Mouse (Mus musculus) lung, embryonic 15.5 days (tissue): Measurements from ENCODE around the gene Rsad2. TPM values are rescaled to one million over a fixed set of nuclear protein-coding genes. Genes with fewer than 3 reads are reported as not detected.
A peak's percentile ranks its signal among the peaks of the same experiment; 100 is the strongest.

Experiments used
- ATAC-seq: fragments of 200-750 bp; cut with Nextera tagmentation; 2 replicates; pipeline ENCODE4 v1.8.0; 2017; ENCODE audit warnings: moderate number of reproducible peaks, borderline replicate concordance; ENCODE audit not compliant: low FRiP score, low TSS enrichment; ENCODE audit errors: extremely low read depth
- H3K27ac ChIP-seq: fragments of 300-500 bp; sonication (generic); 2 replicates; pipeline ENCODE4 v1.5.1; 2015; ENCODE audit warnings: moderate library complexity, mild to moderate bottlenecking, inconsistent platforms
- H3K27me3 ChIP-seq: fragments of 300-500 bp; sonication (generic); 2 replicates; pipeline ENCODE4 v1.6.1; 2015; ENCODE audit warnings: inconsistent platforms
- H3K36me3 ChIP-seq: fragments of 300-500 bp; sonication (generic); 2 replicates; pipeline ENCODE4 v1.6.1; 2015; ENCODE audit warnings: inconsistent platforms
- H3K4me1 ChIP-seq: fragments of 300-500 bp; sonication (generic); 2 replicates; pipeline ENCODE4 v1.6.1; 2015; ENCODE audit warnings: inconsistent platforms
- H3K4me2 ChIP-seq: fragments of 300-500 bp; sonication (generic); 2 replicates; pipeline ENCODE4 v1.6.1; 2015; ENCODE audit warnings: inconsistent platforms, mild to moderate bottlenecking, moderate library complexity
- H3K4me3 ChIP-seq: fragments of 300-500 bp; sonication (generic); 2 replicates; pipeline ENCODE4 v1.5.1; 2015; ENCODE audit warnings: mild to moderate bottlenecking, inconsistent platforms
- H3K9ac ChIP-seq: fragments of 300-500 bp; sonication (generic); 2 replicates; pipeline ENCODE4 v1.6.1; 2015; ENCODE audit warnings: inconsistent platforms
- H3K9me3 ChIP-seq: fragments of 300-500 bp; sonication (generic); 2 replicates; pipeline ENCODE4 v1.6.1; 2016; ENCODE audit warnings: inconsistent platforms
- WGBS: fragments of 180-500 bp; shearing (Covaris S2); methylation state at CpG from one replicate; pipeline ENCODE4 v1.1.7; 2015; 5-methylcytosine and 5-hydroxymethylcytosine counted together
- polyA plus RNA-seq: library from polyadenylated mRNA; unstranded; fragments of >200 nt; fragmentation: Nextera tagmentation; extraction: Ambion mirVana; gene quantifications from 2 replicates; pipeline ENCODE4 v1.2.1, GENCODE M21; 2015

The Rsad2 gene
- polyA plus RNA-seq, 1 experiment from 2014 or later: 0.96 TPM

DNA sequence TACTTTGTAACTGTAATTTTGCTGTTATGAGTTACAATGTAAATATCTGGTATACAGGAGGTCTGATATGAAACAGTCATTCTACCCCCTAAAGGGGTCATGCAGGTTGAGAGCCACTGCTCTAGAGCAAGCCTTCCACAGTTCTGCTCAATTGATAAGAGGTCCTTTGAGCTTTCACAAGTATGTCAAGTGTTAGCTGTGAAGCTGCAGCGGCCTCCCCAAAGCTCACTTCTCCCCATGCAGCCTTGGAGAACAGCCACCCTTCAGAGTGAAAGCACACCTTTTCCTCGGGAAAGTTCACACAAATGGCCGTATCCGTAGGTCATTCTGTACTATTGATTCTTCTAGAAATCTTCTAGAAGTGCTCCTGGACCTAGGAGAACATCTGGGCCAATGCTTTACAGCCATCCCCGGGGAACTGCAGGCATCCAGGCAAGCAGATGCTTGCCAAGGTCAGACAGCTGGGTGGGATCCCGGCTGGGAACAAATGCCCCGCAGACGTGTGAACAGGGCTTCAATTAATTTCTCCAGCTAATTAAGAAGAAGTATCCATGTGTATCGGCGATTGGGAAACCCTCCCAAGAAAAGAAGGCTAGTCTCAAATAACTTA is 44.3 kb downstream of the Rsad2 start:
- Histone ChIP-seq H3K9me3 (no peaks in the 10 kb centered on the region), H3K9ac (peak overlapping the region; percentile 17; the same call in 1 of the 2 replicates), H3K4me2 (peak overlapping the region; percentile 73), H3K4me1 (peaks cover 72% of the 10 kb centered on the region), H3K27me3 (no peaks in the 10 kb centered on the region), H3K4me3 (peak overlapping the region; percentile 83; the same call in 1 of the 2 replicates), H3K36me3 (no peaks in the 10 kb centered on the region), H3K27ac (peak overlapping the region; percentile 45)
- 43% methylated on average over 10 of the region's 10 CpGs for WGBS
- ATAC-seq: no peak

DNA sequence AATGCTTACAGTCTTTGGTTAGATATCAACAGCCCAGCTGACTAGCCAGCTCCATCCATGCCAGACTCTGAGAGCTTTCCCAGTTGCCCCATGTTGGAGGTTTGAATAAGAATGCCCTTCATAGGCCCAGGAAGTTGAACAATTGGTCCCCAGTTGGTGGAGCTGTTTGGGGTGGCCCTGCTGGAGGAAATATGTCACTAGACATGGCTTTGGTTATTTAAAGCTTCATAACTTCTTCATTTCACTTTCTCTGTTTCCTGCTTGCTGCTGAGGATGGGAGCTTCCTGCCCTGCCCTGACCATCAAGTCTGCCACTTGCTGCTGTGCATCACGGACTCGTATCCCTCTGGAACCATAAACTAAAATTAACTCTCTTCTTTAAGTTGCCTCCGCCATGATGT is 45.8 kb downstream of the Rsad2 start:
- no peaks in the 10 kb centered on the region for H3K27me3 ChIP-seq
- H3K4me3 ChIP-seq: no peak overlapping the region
- H3K36me3 ChIP-seq: no peaks in the 10 kb centered on the region
- 87% methylated on average over 3 of the region's 3 CpGs for WGBS
- no peak overlapping the region for H3K9ac ChIP-seq
- H3K4me1 ChIP-seq: peaks cover 83% of the 10 kb centered on the region
- no peak for ATAC-seq
- no peak overlapping the region for H3K4me2 ChIP-seq
- H3K27ac ChIP-seq: no peak overlapping the region
- H3K9me3 ChIP-seq: no peaks in the 10 kb centered on the region

DNA sequence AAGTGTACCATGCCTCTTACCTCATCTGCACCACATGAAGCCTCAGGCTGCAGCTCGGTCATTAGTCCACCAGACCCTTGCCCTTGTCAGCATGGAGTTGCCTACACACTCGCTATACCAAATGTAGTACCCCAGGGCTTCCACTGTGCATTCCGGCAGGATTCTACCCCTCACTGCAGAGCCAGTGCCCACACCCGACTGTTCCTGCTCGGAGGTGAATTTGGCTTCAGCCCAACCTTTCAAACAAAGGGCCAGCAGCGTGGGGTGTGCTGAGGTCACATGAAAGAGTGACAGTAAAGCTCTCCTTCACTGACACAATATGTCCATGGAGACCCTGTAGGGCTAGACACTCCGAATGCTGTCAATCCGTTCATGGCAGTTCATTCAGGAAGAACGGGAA is 47.5 kb downstream of the Rsad2 start:
- no peak overlapping the region for H3K27ac ChIP-seq
- peaks cover 93% of the 10 kb centered on the region for H3K4me1 ChIP-seq
- no peak overlapping the region for H3K4me3 ChIP-seq
- no peak overlapping the region for H3K9ac ChIP-seq
- ATAC-seq: no peak
- no peaks in the 10 kb centered on the region for H3K27me3 ChIP-seq
- 55% methylated on average over 9 of the region's 9 CpGs for WGBS
- H3K36me3 ChIP-seq: no peaks in the 10 kb centered on the region
- H3K9me3 ChIP-seq: no peaks in the 10 kb centered on the region
- H3K4me2 ChIP-seq: no peak overlapping the region

DNA sequence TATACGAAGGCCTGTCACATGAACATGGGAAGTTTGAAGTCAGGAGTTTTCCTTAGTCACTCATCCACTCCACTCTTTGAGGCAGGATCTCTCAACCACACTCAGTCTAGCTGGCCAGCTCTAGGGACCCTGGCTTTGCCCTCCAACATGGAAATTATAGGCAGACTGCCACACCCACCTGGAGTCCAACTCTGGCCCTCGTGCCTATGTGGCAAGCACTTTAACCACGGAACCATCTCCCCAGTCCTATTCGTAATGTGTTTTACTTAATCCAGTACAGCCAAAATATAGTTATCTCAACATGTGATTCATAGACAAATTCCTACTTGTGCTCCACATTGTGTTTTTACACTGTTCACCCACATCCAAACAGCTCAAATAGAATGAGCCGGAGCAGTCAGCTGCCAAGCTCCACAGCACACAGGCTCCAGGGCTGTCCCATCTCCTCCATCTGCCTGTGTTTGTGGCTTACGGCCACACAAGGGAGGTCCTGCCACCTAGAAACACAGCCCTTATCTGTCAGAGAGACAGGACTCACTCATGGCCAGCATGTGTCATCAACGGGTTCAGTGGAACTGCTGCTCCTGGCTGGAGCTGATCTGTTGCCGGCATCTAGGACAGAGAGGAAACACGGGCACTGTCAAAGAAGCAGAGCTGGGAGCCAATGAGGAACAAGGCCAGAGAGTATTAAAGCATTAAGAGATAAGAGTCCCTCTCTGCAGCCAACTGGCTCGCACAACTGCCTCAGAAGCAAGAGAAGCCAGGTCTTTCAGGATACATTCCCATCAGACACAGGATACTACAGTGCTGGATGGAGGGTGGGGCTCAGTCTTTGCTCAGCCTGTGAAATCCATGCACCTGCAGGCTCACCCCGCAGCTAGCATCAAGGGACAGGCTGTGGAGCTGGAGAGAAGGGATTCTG is 51.2 kb downstream of the Rsad2 start:
- no peaks in the 10 kb centered on the region for H3K9me3 ChIP-seq
- H3K4me1 ChIP-seq: peaks cover 87% of the 10 kb centered on the region
- ATAC-seq: peak; percentile 68
- WGBS: 44% methylated on average over 11 of the region's 11 CpGs
- H3K36me3 ChIP-seq: no peaks in the 10 kb centered on the region
- no peak overlapping the region for H3K4me3 ChIP-seq
- peak overlapping the region; percentile 73 for H3K27ac ChIP-seq
- H3K4me2 ChIP-seq: no peak overlapping the region
- no peak overlapping the region for H3K9ac ChIP-seq
- no peaks in the 10 kb centered on the region for H3K27me3 ChIP-seq

DNA sequence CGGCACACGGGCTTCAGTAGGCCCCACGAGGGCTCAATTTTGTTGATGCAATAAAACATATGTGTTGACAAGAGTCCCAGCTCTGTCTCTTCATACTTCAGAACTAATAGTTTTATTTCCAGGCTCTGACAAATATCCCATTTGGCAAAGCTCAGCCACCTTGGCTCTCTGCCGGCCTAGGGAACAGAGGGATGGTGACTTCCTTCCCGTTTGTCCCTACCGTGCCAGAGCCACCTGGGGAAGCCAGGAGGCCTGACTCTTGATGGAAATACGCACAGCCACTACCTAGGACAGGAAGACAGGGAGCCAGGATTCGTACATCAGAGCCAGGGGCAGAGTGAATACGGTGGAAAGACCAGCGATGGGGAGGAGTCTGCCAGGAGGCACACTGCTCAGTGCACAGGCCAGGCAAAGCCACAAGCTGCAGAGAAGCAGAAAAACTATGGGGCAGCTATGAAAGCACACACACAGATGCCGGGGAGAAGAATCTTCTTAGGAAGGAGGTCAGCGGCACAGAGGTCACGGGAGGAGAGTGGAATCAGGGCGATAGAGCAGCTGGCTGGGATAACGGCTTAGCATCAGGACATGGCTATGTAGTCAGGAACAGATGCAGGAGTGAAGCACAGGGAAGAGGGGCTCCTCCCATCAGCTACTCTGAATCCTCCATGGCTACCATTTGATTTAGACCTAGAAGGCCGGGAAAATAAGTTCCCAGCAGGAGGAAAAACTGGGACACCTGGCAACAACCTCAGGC is 52.7 kb downstream of the Rsad2 start:
- Histone ChIP-seq H3K27me3 (no peaks in the 10 kb centered on the region), H3K27ac (peak overlapping the region; percentile 74), H3K9me3 (no peaks in the 10 kb centered on the region), H3K4me2 (no peak overlapping the region), H3K4me3 (no peak overlapping the region), H3K9ac (no peak overlapping the region), H3K36me3 (no peaks in the 10 kb centered on the region), H3K4me1 (peaks cover 83% of the 10 kb centered on the region)
- ATAC-seq: peak; percentile 20; the same call in 1 of the 2 replicates
- 50% methylated on average over 16 of the region's 16 CpGs for WGBS

DNA sequence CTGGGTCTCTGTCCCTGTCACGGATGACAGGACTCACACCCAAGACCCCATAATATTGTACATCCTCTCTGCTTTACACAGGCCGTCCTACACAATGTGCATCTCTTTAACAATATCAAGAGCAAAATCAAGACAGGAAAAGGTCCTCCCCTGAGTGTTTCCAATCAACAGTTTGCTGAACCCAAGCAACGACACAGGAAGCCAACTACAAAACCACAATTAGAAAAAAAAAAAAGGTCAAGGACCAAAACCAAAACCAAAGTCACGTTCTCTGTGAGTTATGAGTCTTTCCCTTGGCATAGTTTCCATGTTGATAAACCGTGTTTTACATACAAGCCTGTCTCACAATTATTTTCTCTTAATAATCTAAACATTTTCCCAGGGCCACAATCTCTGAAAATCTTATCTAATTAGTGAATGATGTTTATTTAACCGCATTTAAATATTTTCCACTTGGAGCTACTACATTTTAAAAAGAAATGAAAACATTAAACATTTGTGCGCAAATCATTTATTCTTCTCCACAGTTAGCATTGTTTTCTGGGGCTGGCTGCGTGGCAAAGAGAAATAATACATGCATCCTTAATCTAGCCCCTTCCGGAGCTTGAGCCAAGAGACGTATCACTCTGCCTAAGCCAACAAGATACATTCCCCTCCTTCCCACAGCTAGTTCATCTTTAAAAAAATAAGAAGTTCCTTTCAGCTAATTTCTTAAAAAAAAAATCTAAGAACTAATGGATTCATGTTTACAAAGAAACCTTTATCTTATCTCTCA is 54.4 kb downstream of the Rsad2 start:
- 37% methylated on average over 10 of the region's 10 CpGs for WGBS
- ATAC-seq: peak; percentile 37; the same call in 1 of the 2 replicates
- Histone ChIP-seq H3K4me3 (no peak overlapping the region), H3K9me3 (no peaks in the 10 kb centered on the region), H3K27me3 (no peaks in the 10 kb centered on the region), H3K4me2 (no peak overlapping the region), H3K9ac (no peak overlapping the region), H3K4me1 (peaks cover 72% of the 10 kb centered on the region), H3K27ac (peak overlapping the region; percentile 74), H3K36me3 (no peaks in the 10 kb centered on the region)

DNA sequence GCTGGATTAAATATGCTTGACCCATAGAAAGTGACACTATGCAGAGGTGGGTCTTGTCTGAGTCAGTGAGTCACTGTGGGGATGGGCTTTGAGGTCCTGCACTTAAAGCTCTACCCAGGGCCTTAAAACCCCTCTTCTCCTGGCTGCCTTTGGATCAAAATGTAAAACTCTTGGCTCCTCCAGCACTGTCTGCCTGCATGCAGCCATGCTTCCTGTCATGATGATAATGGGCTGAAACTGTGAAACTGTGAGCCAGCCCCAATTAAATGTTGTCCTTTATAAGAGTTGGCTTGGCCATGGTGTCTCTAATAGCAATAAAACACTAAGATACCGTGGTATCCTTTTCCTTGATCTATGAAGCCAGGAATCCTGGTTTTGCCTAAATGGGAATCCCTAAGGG is 55.0 kb downstream of the Rsad2 start:
- Histone ChIP-seq H3K36me3 (no peaks in the 10 kb centered on the region), H3K9ac (no peak overlapping the region), H3K4me1 (peaks cover 67% of the 10 kb centered on the region), H3K4me2 (no peak overlapping the region), H3K27ac (peak overlapping the region; percentile 74), H3K27me3 (no peaks in the 10 kb centered on the region), H3K4me3 (no peak overlapping the region), H3K9me3 (no peaks in the 10 kb centered on the region)
- ATAC-seq: no peak
- WGBS: 62% methylated on average over 1 of the region's 1 CpGs

DNA sequence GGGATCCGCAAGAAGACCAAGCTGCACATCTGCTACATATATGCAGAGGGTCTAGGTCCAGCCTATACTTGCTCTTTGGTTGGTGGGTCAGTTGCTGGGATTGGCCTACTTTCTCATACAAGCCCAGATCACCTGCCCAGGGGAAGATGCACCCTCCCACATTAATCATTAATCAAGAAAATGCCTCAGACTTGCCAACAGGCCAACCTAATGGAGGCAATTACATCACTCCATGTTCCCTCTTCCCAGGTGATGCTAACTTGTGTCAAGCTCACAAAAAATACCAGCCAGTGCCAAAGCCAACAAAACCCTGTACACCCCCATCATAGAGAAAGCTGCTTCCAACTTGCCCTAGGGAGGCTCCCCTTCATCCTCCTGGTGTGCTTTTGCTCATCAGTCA is 55.5 kb downstream of the Rsad2 start:
- no peak overlapping the region for H3K9ac ChIP-seq
- ATAC-seq: no peak
- WGBS: 100% methylated on average over 1 of the region's 1 CpGs
- no peaks in the 10 kb centered on the region for H3K9me3 ChIP-seq
- H3K4me2 ChIP-seq: no peak overlapping the region
- H3K4me1 ChIP-seq: peaks cover 62% of the 10 kb centered on the region
- no peaks in the 10 kb centered on the region for H3K27me3 ChIP-seq
- peak overlapping the region; percentile 74; the same call in 1 of the 2 replicates for H3K27ac ChIP-seq
- no peaks in the 10 kb centered on the region for H3K36me3 ChIP-seq
- H3K4me3 ChIP-seq: no peak overlapping the region

DNA sequence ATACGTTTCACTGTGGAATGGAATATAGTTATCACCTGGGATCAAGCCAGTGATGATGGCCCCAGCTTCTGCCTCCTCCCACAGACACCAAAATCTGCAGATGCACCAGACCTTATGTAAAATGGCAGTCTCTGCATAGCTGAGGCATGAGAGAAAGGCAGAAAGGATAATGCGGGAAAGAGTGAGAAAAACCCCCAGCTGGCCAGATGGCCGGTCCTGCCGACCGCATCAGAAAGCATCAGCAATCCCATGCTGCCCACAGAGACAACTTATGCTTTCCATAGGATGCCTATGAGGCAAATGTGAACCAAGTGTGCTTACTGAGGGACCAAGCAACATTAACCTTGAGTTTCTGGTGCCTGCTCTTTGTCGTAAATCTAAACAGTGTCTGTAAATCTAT is 56.9 kb downstream of the Rsad2 start:
- H3K4me1 ChIP-seq: peaks cover 48% of the 10 kb centered on the region
- H3K9me3 ChIP-seq: no peaks in the 10 kb centered on the region
- no peaks in the 10 kb centered on the region for H3K36me3 ChIP-seq
- H3K4me2 ChIP-seq: no peak overlapping the region
- H3K27ac ChIP-seq: no peak overlapping the region
- no peak overlapping the region for H3K9ac ChIP-seq
- H3K27me3 ChIP-seq: no peaks in the 10 kb centered on the region
- no peak for ATAC-seq
- H3K4me3 ChIP-seq: no peak overlapping the region
- WGBS: 79% methylated on average over 6 of the region's 6 CpGs

DNA sequence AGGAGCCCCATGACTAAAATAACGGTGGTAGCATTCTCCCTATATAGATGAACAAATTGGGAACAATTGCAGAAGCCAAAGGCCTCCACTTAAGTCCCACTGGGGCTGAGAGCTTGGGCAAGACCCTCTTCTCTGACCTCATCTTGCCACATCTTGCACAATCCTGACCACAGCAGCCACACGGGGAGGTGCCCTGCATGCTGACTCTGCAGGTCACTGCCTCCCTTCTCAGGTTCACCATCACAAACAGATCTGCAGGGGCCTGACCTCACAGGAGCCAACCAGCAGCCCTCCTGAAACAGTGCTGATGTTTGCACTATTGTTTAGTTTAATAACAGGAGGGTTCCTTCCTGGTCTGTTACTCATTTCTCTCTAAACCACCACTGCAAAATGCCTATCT is 57.7 kb downstream of the Rsad2 start:
- H3K36me3 ChIP-seq: no peaks in the 10 kb centered on the region
- no peak overlapping the region for H3K9ac ChIP-seq
- H3K27ac ChIP-seq: no peak overlapping the region
- H3K4me3 ChIP-seq: no peak overlapping the region
- no peaks in the 10 kb centered on the region for H3K27me3 ChIP-seq
- WGBS: 57% methylated on average over 2 of the region's 2 CpGs
- H3K9me3 ChIP-seq: no peaks in the 10 kb centered on the region
- no peak for ATAC-seq
- peaks cover 40% of the 10 kb centered on the region for H3K4me1 ChIP-seq
- no peak overlapping the region for H3K4me2 ChIP-seq
